Comparison of ENCODE assay signal across 15 mouse cellular contexts in the genomic region with DNA sequence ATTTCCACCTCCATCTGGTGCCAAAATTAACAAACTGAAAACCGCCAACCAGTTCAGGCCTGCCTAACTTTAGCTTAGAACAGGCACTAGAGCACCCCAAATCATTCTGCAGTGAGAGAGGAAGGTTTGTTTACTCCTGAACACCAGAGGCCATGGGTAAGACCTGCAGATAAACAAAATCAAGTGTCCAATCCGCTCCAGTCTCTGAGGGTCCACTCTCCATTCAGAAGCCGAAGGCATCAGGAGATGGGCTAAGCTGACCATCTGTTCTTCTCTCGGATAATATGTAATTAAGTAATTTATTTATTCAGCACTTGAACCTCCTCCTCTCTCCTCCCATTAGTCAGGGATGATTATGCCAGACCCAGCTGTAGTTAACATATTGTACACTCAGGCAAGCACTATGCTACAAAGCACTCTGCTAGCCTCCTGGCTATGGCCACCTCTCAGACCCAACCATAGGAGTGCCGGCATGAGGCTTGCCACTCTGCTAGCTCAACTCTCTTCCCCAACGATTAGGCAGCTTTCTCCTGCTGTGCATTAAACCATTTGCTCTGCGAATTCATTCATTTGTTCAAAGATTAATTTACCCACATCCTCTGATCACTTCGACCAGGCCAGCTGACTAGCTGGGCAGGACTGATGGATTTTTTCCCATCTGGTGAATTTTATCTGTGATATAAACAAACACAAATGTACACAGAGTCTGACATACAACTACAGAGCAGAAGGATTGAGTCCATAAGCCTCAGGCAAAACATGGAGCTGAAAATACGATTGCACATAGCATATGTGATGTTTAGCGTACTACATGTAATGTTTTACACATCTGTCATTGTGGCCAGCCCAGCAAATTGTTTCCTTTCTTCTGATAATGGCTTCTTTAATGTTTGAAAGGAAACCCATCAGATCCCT.
DNase-seq lines count a peak whose midpoint lies in the region; ATAC-seq lines count a peak whose summit lies in the region.
"Had no signal": no experiment of that assay in that cellular context is flagged by ENCODE, and none has a peak within 500 bp of the region (broad histone marks: within the 10 kb centered on the region; RNA-seq: fewer than 3 reads in every experiment).

No protein-coding gene starts in this region.

- no peak overlapping the region for H3K4me3 ChIP-seq in forebrain, embryonic 12.5 days (replicated peaks)
- no peak overlapping the region for H3K4me3 ChIP-seq in forebrain, embryonic 10.5 days
- H3K4me3 ChIP-seq in hindbrain, embryonic 15.5 days: no peak overlapping the region
- no peak overlapping the region for H3K4me3 ChIP-seq in neural tube, embryonic 13.5 days
- H3K4me3 ChIP-seq: embryonic facial prominence, embryonic 13.5 days; heart, embryonic 13.5 days had no signal

- H3K4me1 ChIP-seq in forebrain, embryonic 12.5 days: peaks cover 7% of the 10 kb centered on the region
- H3K4me1 ChIP-seq in forebrain, embryonic 10.5 days: no peaks in the 10 kb centered on the region
- no peaks in the 10 kb centered on the region for H3K4me1 ChIP-seq in hindbrain, embryonic 15.5 days (replicated peaks)
- H3K4me1 ChIP-seq in neural tube, embryonic 13.5 days (replicated peaks): 0 out of 2 replicates have a peak, but pooled peaks cover 12% of the 10 kb centered on the region
- H3K4me1 ChIP-seq: embryonic facial prominence, embryonic 13.5 days; heart, embryonic 13.5 days had no signal

- H3K27me3 ChIP-seq in forebrain, embryonic 12.5 days: no peaks in the 10 kb centered on the region
- H3K27me3 ChIP-seq in forebrain, embryonic 10.5 days (ENCODE audit: poor library complexity, severe bottlenecking): no peaks in the 10 kb centered on the region
- no peaks in the 10 kb centered on the region for H3K27me3 ChIP-seq in hindbrain, embryonic 15.5 days
- H3K27me3 ChIP-seq in neural tube, embryonic 13.5 days: no peaks in the 10 kb centered on the region
- H3K27me3 ChIP-seq: embryonic facial prominence, embryonic 13.5 days; heart, embryonic 13.5 days had no signal

- H3K9ac ChIP-seq in forebrain, embryonic 12.5 days: no peak overlapping the region
- no peak overlapping the region for H3K9ac ChIP-seq in hindbrain, embryonic 15.5 days
- H3K9ac ChIP-seq in neural tube, embryonic 13.5 days: no peak overlapping the region
- H3K9ac ChIP-seq: embryonic facial prominence, embryonic 13.5 days; heart, embryonic 13.5 days; liver, postnatal 0 days had no signal

- ATAC-seq in forebrain, embryonic 12.5 days (ENCODE audit: low FRiP score): peak; percentile 91
- peak; percentile 91 for ATAC-seq in hindbrain, embryonic 15.5 days (ENCODE audit: low FRiP score, low read depth)
- peak; percentile 87; the same call in 1 of the 2 replicates for ATAC-seq in neural tube, embryonic 13.5 days (ENCODE audit: low read depth)
- ATAC-seq: intestine, embryonic 16.5 days; liver, postnatal 0 days had no signal

- H3K9me3 ChIP-seq in forebrain, embryonic 12.5 days: no peaks in the 10 kb centered on the region
- H3K9me3 ChIP-seq in forebrain, embryonic 10.5 days: no peaks in the 10 kb centered on the region
- no peaks in the 10 kb centered on the region for H3K9me3 ChIP-seq in hindbrain, embryonic 15.5 days
- H3K9me3 ChIP-seq in neural tube, embryonic 13.5 days: no peaks in the 10 kb centered on the region
- H3K9me3 ChIP-seq: embryonic facial prominence, embryonic 13.5 days; heart, embryonic 13.5 days had no signal

- WGBS in forebrain, embryonic 12.5 days: 63% methylated on average over 10 of the region's 10 CpGs
- WGBS in forebrain, embryonic 10.5 days: 79% methylated on average over 10 of the region's 10 CpGs
- WGBS in hindbrain, embryonic 15.5 days: 42% methylated on average over 10 of the region's 10 CpGs
- 43% methylated on average over 10 of the region's 10 CpGs for WGBS in neural tube, embryonic 13.5 days

- no peaks in the 10 kb centered on the region for H3K36me3 ChIP-seq in forebrain, embryonic 12.5 days (replicated peaks)
- no peaks in the 10 kb centered on the region for H3K36me3 ChIP-seq in forebrain, embryonic 10.5 days (replicated peaks)
- H3K36me3 ChIP-seq in hindbrain, embryonic 15.5 days: no peaks in the 10 kb centered on the region
- no peaks in the 10 kb centered on the region for H3K36me3 ChIP-seq in neural tube, embryonic 13.5 days
- H3K36me3 ChIP-seq: embryonic facial prominence, embryonic 13.5 days; heart, embryonic 13.5 days had no signal

- no peak overlapping the region for H3K4me2 ChIP-seq in forebrain, embryonic 12.5 days
- no peak overlapping the region for H3K4me2 ChIP-seq in hindbrain, embryonic 15.5 days
- no peak overlapping the region for H3K4me2 ChIP-seq in neural tube, embryonic 13.5 days
- H3K4me2 ChIP-seq: embryonic facial prominence, embryonic 13.5 days; heart, embryonic 13.5 days had no signal

- H3K27ac ChIP-seq in forebrain, embryonic 12.5 days: peak overlapping the region; percentile 5; the same call in 1 of the 2 replicates
- H3K27ac ChIP-seq in forebrain, embryonic 10.5 days: no peak overlapping the region
- H3K27ac ChIP-seq in hindbrain, embryonic 15.5 days (replicated peaks): no peak overlapping the region
- H3K27ac ChIP-seq in neural tube, embryonic 13.5 days (replicated peaks): no peak overlapping the region
- H3K27ac ChIP-seq: embryonic facial prominence, embryonic 13.5 days; heart, embryonic 13.5 days had no signal

- DNase-seq in forebrain, embryonic 10.5 days (ENCODE audit: extremely low spot score, low spot score): no peak
- peak; percentile 3 for DNase-seq in embryo, embryonic 11 days
- DNase-seq in right cerebral cortex, adult 2 months (ENCODE audit: low spot score in 2 of 2): no peak
- DNase-seq in right cerebral cortex, postnatal 14 days: no peak
- no peak for DNase-seq in cerebellum, postnatal 25 days
- DNase-seq: adrenal gland, postnatal 10 days; B cell, adult 2 months; kidney, postnatal 4 days; liver, postnatal 0 days had no signal
